Mouse (Mus musculus): Measurements from ENCODE around the gene Slc25a44. TPM values are rescaled to one million over a fixed set of nuclear protein-coding genes. Genes with fewer than 3 reads are reported as not detected.

Slc25a44 gene
- polyA plus RNA-seq, 1 experiment, result 41.6 TPM

GRCm38 (mm10) chr3:88456746-88457532, 32.0 kb upstream of the Slc25a44 start:
- DNase-seq (ENCODE audit: low read depth), result no peak
- no peak for TF ChIP-seq POLR2A (IDR thresholded peaks at IDR 0.05; ENCODE audit: borderline replicate concordance, extremely low read depth, insufficient read depth, insufficient read length, poor library complexity, severe bottlenecking)
- no peak for TF ChIP-seq CTCF (IDR thresholded peaks at IDR 0.05; ENCODE audit: borderline replicate concordance, extremely low read depth, insufficient read depth, insufficient read length)

- no peak for DNase-seq (ENCODE audit: low read depth)
- TF ChIP-seq CTCF (IDR thresholded peaks at IDR 0.05; ENCODE audit: borderline replicate concordance, extremely low read depth, insufficient read depth, insufficient read length), result no peak
These were observed 31.4 kb upstream of the Slc25a44 start for GRCm38 (mm10) chr3:88456313-88456712.

GRCm38 (mm10) chr3:88455588-88456264, 30.8 kb upstream of the Slc25a44 start:
- TF ChIP-seq POLR2A (IDR thresholded peaks at IDR 0.05; ENCODE audit: borderline replicate concordance, extremely low read depth, insufficient read depth, insufficient read length, poor library complexity, severe bottlenecking) (no peak), CTCF (IDR thresholded peaks at IDR 0.05; ENCODE audit: borderline replicate concordance, extremely low read depth, insufficient read depth, insufficient read length) (no peak)
- no peak for DNase-seq (ENCODE audit: low read depth)

- no peak for DNase-seq (ENCODE audit: low read depth)
- TF ChIP-seq POLR2A (IDR thresholded peaks at IDR 0.05; ENCODE audit: borderline replicate concordance, extremely low read depth, insufficient read depth, insufficient read length, poor library complexity, severe bottlenecking) (no peak), CTCF (IDR thresholded peaks at IDR 0.05; ENCODE audit: borderline replicate concordance, extremely low read depth, insufficient read depth, insufficient read length) (no peak)
These were observed 30.0 kb upstream of the Slc25a44 start for GRCm38 (mm10) chr3:88454762-88455587.

- DNase-seq (ENCODE audit: low read depth), result no peak
- TF ChIP-seq CTCF (IDR thresholded peaks at IDR 0.05; ENCODE audit: borderline replicate concordance, extremely low read depth, insufficient read depth, insufficient read length) (no peak), POLR2A (IDR thresholded peaks at IDR 0.05; ENCODE audit: borderline replicate concordance, extremely low read depth, insufficient read depth, insufficient read length, poor library complexity, severe bottlenecking) (no peak)
These were observed 29.0 kb upstream of the Slc25a44 start for GRCm38 (mm10) chr3:88453986-88454385.

- DNase-seq (ENCODE audit: low read depth), result no peak
- TF ChIP-seq POLR2A (IDR thresholded peaks at IDR 0.05; ENCODE audit: borderline replicate concordance, extremely low read depth, insufficient read depth, insufficient read length, poor library complexity, severe bottlenecking) (no peak), CTCF (IDR thresholded peaks at IDR 0.05; ENCODE audit: borderline replicate concordance, extremely low read depth, insufficient read depth, insufficient read length) (no peak)
These were observed 28.4 kb upstream of the Slc25a44 start for GRCm38 (mm10) chr3:88453369-88453768.

GRCm38 (mm10) chr3:88452716-88453115, 27.8 kb upstream of the Slc25a44 start:
- DNase-seq (ENCODE audit: low read depth), result no peak
- no peak for TF ChIP-seq POLR2A (IDR thresholded peaks at IDR 0.05; ENCODE audit: borderline replicate concordance, extremely low read depth, insufficient read depth, insufficient read length, poor library complexity, severe bottlenecking)
- TF ChIP-seq CTCF (IDR thresholded peaks at IDR 0.05; ENCODE audit: borderline replicate concordance, extremely low read depth, insufficient read depth, insufficient read length), result no peak

- TF ChIP-seq CTCF (IDR thresholded peaks at IDR 0.05; ENCODE audit: borderline replicate concordance, extremely low read depth, insufficient read depth, insufficient read length), result no peak
- TF ChIP-seq POLR2A (IDR thresholded peaks at IDR 0.05; ENCODE audit: borderline replicate concordance, extremely low read depth, insufficient read depth, insufficient read length, poor library complexity, severe bottlenecking), result no peak
- no peak for DNase-seq (ENCODE audit: low read depth)
These were observed 27.3 kb upstream of the Slc25a44 start for GRCm38 (mm10) chr3:88452246-88452645.

- TF ChIP-seq POLR2A (IDR thresholded peaks at IDR 0.05; ENCODE audit: borderline replicate concordance, extremely low read depth, insufficient read depth, insufficient read length, poor library complexity, severe bottlenecking) (no peak), CTCF (IDR thresholded peaks at IDR 0.05; ENCODE audit: borderline replicate concordance, extremely low read depth, insufficient read depth, insufficient read length) (no peak)
- DNase-seq (ENCODE audit: low read depth), result peak; percentile 39
These were observed 25.6 kb upstream of the Slc25a44 start for GRCm38 (mm10) chr3:88450379-88451131.

- TF ChIP-seq POLR2A (IDR thresholded peaks at IDR 0.05; ENCODE audit: borderline replicate concordance, extremely low read depth, insufficient read depth, insufficient read length, poor library complexity, severe bottlenecking) (no peak), CTCF (IDR thresholded peaks at IDR 0.05; ENCODE audit: borderline replicate concordance, extremely low read depth, insufficient read depth, insufficient read length) (no peak)
- DNase-seq (ENCODE audit: low read depth), result peak; percentile 79
These were observed 24.6 kb upstream of the Slc25a44 start for GRCm38 (mm10) chr3:88449395-88450023.

All from brain, embryonic 14.5 days (tissue).